Mouse (Mus musculus) midbrain, embryonic 13.5 days (tissue): ENCODE results near the gene Tnfrsf23. TPM values are rescaled to one million over a fixed set of nuclear protein-coding genes. Genes with fewer than 3 reads are reported as not detected.
A peak's percentile ranks its signal among the peaks of the same experiment; 100 is the strongest.
"Not testable (repeated sequence)": the region's sequence is repeated elsewhere in the genome, so short reads cannot be mapped to it uniquely, and the experiment has no call there.

ENCODE experiments used
- ATAC-seq: fragments of 200-750 bp; cut with Nextera tagmentation; 2 replicates; pipeline ENCODE4 v1.8.0; 2017; ENCODE audit warnings: mild to moderate bottlenecking, moderate TSS enrichment, moderate library complexity
- H3K27ac ChIP-seq: fragments of 300-500 bp; sonication (generic); 2 replicates; pipeline ENCODE4 v1.5.1; 2015; ENCODE audit warnings: inconsistent platforms, mild to moderate bottlenecking, moderate library complexity
- H3K27me3 ChIP-seq: fragments of 300-500 bp; sonication (generic); 2 replicates; pipeline ENCODE4 v1.6.1; 2015; ENCODE audit warnings: mild to moderate bottlenecking, inconsistent platforms
- H3K36me3 ChIP-seq: fragments of 300-500 bp; sonication (generic); 2 replicates; pipeline ENCODE4 v1.6.1; 2015; ENCODE audit warnings: mild to moderate bottlenecking, inconsistent platforms
- H3K4me1 ChIP-seq: fragments of 300-500 bp; sonication (generic); replicated peaks from 2 replicates; pipeline ENCODE4 v1.6.1; 2015; ENCODE audit warnings: inconsistent platforms
- H3K4me2 ChIP-seq: fragments of 300-500 bp; sonication (generic); replicated peaks from 2 replicates; pipeline ENCODE4 v1.6.1; 2015; ENCODE audit warnings: moderate library complexity, mild to moderate bottlenecking, inconsistent platforms
- H3K4me3 ChIP-seq: fragments of 300-500 bp; sonication (generic); replicated peaks from 2 replicates; pipeline ENCODE4 v1.5.1; 2015; ENCODE audit warnings: mild to moderate bottlenecking, inconsistent platforms
- H3K9ac ChIP-seq: fragments of 300-500 bp; sonication (generic); replicated peaks from 2 replicates; pipeline ENCODE4 v1.6.1; 2015; ENCODE audit warnings: mild to moderate bottlenecking, inconsistent platforms
- H3K9me3 ChIP-seq: fragments of 300-500 bp; sonication (generic); 2 replicates; pipeline ENCODE4 v1.6.1; 2016; ENCODE audit warnings: mild to moderate bottlenecking, inconsistent platforms
- WGBS: fragments of 180-500 bp; shearing (Covaris S2); methylation state at CpG from one replicate; pipeline ENCODE4 v1.1.7; 2015; 5-methylcytosine and 5-hydroxymethylcytosine counted together
- polyA plus RNA-seq: library from polyadenylated mRNA; unstranded; fragments of >200 nt; fragmentation: Nextera tagmentation; extraction: Ambion mirVana; gene quantifications from 2 replicates; pipeline ENCODE4 v1.2.1, GENCODE M21; 2015

The Tnfrsf23 gene
- polyA plus RNA-seq, 1 experiment from 2014 or later, result 0.50 TPM

DNA sequence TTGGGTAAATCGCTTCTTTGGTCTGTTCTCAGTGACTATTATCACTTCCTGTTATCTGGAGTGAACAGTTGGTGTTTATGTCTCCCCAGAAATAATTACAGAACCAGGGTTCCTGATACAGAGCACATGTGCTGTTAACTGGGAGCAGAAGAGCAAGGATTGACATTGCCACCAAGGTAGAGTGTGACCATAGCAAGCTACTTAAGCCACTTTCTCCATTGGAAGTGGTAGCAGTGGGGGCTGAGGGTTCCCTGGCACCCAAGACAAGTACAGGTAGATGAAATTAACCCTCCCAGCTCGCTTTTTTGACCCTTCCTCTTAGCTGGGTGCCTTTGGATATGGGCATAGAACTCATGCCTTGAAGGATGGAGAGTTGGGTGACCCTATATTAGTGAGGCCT lies 4.8 kb downstream of the Tnfrsf23 start:
- not testable (repeated sequence) for H3K4me1 ChIP-seq, ATAC-seq, H3K27me3 ChIP-seq, H3K9ac ChIP-seq, H3K36me3 ChIP-seq, H3K9me3 ChIP-seq, H3K4me2 ChIP-seq, H3K4me3 ChIP-seq, H3K27ac ChIP-seq
- WGBS, result 57% methylated on average over 2 of the region's 2 CpGs

DNA sequence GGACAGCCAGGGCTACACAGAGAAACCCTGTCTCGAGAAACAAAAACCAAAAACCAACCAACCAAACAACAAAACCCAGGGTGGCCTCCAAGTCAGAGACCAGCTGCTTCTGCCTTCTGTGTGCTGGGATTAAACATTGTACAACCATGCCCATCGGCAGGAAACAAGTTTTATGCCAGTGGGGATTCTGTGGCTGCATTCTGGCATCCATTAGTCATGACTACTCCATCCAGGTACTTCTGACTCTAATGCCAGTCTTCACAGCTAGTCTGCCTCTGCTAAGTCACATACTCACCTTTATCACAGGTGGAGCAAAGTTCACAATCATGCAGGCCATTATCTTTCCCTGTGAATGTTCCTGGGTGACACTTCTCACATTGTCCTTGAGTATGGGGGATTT lies 6.0 kb downstream of the Tnfrsf23 start:
- WGBS, result 83% methylated on average over 2 of the region's 2 CpGs
- not testable (repeated sequence) for H3K9me3 ChIP-seq, H3K4me3 ChIP-seq, H3K9ac ChIP-seq, H3K27ac ChIP-seq, ATAC-seq, H3K36me3 ChIP-seq, H3K4me2 ChIP-seq, H3K4me1 ChIP-seq, H3K27me3 ChIP-seq

DNA sequence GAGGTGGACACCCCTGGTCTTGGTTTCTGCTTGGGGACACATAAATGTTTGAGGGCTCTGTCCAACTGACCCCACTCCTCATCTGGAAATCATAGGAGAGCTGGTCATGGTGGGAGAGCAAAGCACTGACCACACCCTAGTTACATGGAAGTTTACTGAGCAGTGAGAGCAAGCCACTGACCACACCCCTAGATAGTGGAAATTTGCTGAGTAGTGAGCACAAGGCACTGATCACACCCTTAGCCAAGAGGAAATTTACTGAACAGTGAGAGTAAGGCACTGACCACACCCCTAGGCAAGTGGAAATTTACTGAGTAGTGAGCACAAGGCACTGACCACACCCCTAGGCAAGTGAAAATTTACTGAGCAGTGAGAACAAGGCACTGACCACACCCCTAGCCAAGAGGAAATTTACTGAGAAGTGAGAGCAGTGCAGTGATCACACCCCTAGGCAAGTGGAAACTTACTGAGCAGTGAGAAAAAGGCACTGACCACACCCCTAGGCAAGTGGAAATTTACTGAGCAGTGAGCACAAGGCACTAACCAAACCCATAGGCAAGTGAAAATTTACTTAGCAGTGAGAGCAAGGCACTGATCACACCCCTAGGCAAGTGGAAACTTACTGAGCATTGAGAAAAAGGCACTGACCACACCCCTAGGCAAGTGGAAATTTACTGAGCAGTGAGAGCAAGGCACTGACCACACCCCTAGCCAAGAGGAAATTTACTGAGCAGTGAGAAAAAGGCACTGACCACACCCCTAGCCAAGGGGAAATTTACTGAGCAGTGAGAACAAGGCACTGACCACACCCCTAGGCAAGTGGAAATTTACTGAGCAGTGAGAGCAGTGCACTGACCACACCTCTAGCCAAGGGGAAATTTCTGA lies 19.0 kb downstream of the Tnfrsf23 start:
- no peak overlapping the region for H3K4me2 ChIP-seq
- H3K27ac ChIP-seq, result no peak overlapping the region
- no peak overlapping the region for H3K4me3 ChIP-seq
- H3K9ac ChIP-seq, result no peak overlapping the region
- H3K36me3 ChIP-seq, result no peaks in the 10 kb centered on the region
- H3K4me1 ChIP-seq, result no peaks in the 10 kb centered on the region
- no peaks in the 10 kb centered on the region for H3K9me3 ChIP-seq
- no peaks in the 10 kb centered on the region for H3K27me3 ChIP-seq
- ATAC-seq, result no peak

DNA sequence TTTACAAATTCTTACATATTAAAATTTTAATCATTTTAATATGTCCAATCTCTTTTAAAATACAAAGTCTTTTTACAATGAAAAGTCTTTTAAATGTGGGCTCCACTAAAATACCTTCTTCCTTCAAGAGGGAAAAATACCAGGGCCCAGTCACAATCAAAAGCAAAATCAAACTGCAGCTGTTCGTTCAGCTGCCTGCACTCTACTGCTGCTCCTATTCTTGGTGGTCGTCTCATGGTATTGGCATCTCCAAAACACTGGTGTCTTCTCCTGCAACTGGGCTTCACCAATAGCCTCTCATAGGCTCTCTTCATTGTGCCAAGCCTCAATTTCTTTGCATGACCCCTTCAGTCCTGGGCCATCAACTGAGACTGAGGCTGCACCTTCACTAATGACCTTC lies 22.2 kb downstream of the Tnfrsf23 start:
- no peaks in the 10 kb centered on the region for H3K9me3 ChIP-seq
- H3K27ac ChIP-seq, result no peak overlapping the region
- no peaks in the 10 kb centered on the region for H3K4me1 ChIP-seq
- H3K9ac ChIP-seq, result no peak overlapping the region
- H3K36me3 ChIP-seq, result no peaks in the 10 kb centered on the region
- no peak overlapping the region for H3K4me3 ChIP-seq
- 80% methylated on average over 2 of the region's 2 CpGs for WGBS
- no peak overlapping the region for H3K4me2 ChIP-seq
- no peak for ATAC-seq
- no peaks in the 10 kb centered on the region for H3K27me3 ChIP-seq

DNA sequence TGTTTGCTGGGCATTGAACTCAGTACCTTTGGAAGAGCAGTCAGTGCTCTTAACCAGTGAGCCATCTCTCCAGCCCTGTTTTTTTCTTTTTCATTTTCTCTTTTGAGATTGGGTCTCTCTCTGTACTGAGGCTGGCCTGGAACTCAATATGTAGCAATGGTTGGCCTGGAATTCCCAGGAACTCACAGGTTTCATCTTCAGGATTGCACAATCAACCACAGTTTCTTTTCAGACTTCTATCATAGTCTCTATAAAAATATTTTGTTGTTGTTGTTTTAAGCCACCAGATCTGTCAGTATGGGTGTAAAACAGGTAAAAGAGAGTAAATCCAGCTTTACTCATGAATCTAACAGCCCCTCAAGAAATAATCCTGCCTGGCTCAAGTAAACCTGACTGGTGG lies 24.9 kb downstream of the Tnfrsf23 start:
- Histone ChIP-seq H3K9me3 (no peaks in the 10 kb centered on the region), H3K9ac (no peak overlapping the region), H3K4me1 (no peaks in the 10 kb centered on the region), H3K27me3 (no peaks in the 10 kb centered on the region), H3K36me3 (no peaks in the 10 kb centered on the region), H3K4me3 (no peak overlapping the region), H3K27ac (no peak overlapping the region), H3K4me2 (no peak overlapping the region)
- no peak for ATAC-seq

DNA sequence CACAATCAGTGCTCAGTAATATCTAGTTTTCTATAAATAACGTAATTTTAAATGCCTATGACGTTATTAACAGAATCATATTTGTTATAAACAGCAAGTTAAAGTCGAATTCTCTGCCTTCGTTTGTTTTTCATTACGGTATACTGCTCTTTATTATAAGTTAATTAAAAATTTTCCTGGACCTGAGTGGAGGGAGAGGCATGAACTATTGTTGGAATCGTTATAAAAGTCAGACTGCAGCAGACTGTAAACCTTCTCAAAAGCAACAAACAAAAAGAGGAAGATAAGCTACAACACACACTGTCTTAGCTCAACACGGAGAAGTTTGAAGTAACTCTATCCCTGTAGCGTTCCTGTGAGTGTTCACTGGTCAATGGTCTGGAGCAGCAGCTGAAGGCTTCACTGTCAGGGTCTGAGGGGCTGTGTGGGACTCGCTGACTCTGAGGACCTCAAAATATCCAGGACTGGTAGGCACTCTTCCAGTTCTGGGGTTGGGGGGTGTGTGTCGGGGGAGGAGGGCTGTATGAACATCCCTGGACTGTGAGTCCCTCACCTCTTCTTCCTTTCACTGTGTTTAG lies 35.8 kb downstream of the Tnfrsf23 start:
- 53% methylated on average over 10 of the region's 10 CpGs for WGBS
- not testable (repeated sequence) for H3K4me1 ChIP-seq, H3K27ac ChIP-seq, H3K9ac ChIP-seq, H3K27me3 ChIP-seq, H3K9me3 ChIP-seq, H3K36me3 ChIP-seq
- Histone ChIP-seq H3K4me2 (peak overlapping the region; percentile 73), H3K4me3 (peak overlapping the region; percentile 70; the same call in 1 of the 2 replicates)
- ATAC-seq, result peak; percentile 46; the same call in 1 of the 2 replicates

DNA sequence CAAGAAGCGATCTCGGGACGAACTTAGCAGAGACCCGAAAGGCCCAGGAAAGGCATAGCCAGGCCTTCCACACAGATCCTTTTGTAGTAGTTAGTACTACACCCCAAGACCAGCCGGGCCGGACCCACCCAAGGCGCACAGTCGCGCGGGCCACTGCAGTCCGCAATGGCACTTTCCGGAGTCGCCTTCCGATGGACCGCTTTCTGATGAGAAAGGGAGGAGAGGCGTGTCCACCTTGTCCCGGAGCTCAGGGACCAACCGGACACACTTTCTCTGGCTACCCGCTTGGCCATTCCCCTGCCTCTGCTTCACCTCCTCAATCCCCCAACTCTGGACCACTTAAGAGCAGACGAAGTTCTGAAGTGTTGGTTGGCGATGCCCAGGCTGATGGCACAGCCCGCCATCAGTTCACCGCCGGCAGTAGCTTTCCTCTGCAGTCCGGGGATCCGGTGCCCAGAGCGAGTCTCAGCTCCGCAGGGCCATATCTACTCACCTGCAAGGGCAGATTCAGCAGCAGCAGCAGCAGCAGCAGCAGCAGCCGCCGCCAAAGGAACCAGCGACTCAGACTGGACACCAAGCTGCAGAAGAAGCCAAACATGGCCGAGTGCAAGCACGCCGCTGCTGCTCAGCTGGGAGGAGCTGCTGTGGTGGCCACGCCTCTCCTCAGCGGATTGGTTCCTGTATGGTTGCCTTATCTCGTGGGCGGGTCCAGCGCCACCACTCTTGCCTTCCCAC lies 36.5 kb downstream of the Tnfrsf23 start, which contains the start of gene Tnfrsf22:
Gene Tnfrsf22 (minus strand): TSS at position 628 of the 735 bp plus-strand sequence.
- no peak within 1 kb of the TSS for H3K27ac ChIP-seq

DNA sequence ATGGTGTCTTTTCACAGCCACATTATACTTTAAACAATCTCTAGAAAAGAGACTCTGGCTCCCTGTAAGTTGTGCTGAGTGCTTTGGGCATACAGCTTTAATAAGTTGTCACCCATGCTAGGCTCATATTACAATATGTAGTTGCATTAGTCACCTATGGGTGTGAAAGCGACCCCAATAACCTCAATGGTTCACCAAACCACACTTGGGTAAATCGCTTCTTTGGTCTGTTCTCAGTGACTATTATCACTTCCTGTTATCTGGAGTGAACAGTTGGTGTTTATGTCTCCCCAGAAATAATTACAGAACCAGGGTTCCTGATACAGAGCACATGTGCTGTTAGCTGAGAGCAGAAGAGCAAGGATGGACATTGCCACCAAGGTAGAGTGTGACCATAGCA lies 41.7 kb downstream of the Tnfrsf23 start:
- not testable (repeated sequence) for H3K27ac ChIP-seq, H3K4me3 ChIP-seq, H3K9me3 ChIP-seq, H3K4me1 ChIP-seq, H3K9ac ChIP-seq, H3K27me3 ChIP-seq, H3K36me3 ChIP-seq, ATAC-seq, H3K4me2 ChIP-seq
- WGBS, result 94% methylated on average over 2 of the region's 2 CpGs

More for the DNA sequence above, 36.5 kb downstream of the Tnfrsf23 start, which contains the start of gene Tnfrsf22:
- WGBS, result 3% methylated on average over 39 of the region's 39 CpGs
- peak within 1 kb of the TSS; percentile 73 for H3K4me2 ChIP-seq
- H3K36me3 ChIP-seq, result no peaks in the 10 kb centered on the region
- no peaks in the 10 kb centered on the region for H3K27me3 ChIP-seq
- ATAC-seq, result peak; percentile 99
- H3K9ac ChIP-seq, result peak within 1 kb of the TSS; percentile 72
- 0 out of 2 replicates have a peak, but pooled peaks cover 2% of the 10 kb centered on the region for H3K9me3 ChIP-seq
- peak within 1 kb of the TSS; percentile 70 for H3K4me3 ChIP-seq
- no peaks in the 10 kb centered on the region for H3K4me1 ChIP-seq

DNA sequence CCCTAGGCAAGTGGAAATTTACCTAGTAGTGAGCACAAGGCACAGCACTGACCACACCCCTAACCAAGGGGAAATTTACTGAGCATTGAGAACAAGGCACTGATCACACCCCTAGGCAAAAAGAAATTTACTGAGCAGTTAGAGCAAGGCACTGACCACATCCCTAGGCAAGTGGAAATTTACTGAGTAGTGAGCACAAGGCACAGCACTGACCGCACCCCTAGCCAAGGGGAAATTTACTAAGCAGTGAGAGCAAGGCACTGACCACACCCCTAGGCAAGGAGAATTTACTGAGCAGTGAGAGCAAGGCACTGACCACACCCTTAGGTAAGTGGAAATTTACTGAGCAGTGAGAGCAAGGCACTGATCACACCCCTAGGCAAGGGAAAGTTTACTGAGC lies 49.0 kb downstream of the Tnfrsf23 start:
- WGBS, result 93% methylated on average over 1 of the region's 1 CpGs
- Histone ChIP-seq H3K27me3 (no peaks in the 10 kb centered on the region), H3K4me3 (no peak overlapping the region), H3K9ac (no peak overlapping the region), H3K27ac (no peak overlapping the region), H3K36me3 (no peaks in the 10 kb centered on the region), H3K4me2 (no peak overlapping the region), H3K9me3 (no peaks in the 10 kb centered on the region), H3K4me1 (no peaks in the 10 kb centered on the region)
- ATAC-seq, result no peak

DNA sequence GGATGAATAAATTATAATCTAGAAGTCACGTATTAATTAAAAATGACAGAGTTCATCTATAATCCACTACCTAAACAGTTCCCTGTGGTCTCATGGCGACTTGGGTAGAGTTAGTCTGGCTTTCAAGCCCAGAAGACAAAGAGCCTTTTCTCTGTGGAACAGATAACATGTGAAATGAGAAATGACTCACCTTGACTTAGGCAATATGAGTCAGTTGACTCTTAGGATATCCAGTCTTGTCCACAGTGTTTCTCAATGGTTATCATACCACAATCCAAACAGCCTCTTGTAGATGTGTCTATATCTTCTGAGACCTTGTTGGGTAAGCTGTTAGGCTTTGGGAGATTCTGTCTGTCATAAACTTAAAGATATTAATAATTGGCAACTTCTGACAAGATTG lies 54.2 kb downstream of the Tnfrsf23 start:
- H3K4me2 ChIP-seq, result no peak overlapping the region
- H3K4me1 ChIP-seq, result no peaks in the 10 kb centered on the region
- no peaks in the 10 kb centered on the region for H3K9me3 ChIP-seq
- H3K36me3 ChIP-seq, result no peaks in the 10 kb centered on the region
- H3K27ac ChIP-seq, result no peak overlapping the region
- 74% methylated on average over 2 of the region's 2 CpGs for WGBS
- H3K27me3 ChIP-seq, result no peaks in the 10 kb centered on the region
- no peak overlapping the region for H3K9ac ChIP-seq
- no peak for ATAC-seq
- H3K4me3 ChIP-seq, result no peak overlapping the region

DNA sequence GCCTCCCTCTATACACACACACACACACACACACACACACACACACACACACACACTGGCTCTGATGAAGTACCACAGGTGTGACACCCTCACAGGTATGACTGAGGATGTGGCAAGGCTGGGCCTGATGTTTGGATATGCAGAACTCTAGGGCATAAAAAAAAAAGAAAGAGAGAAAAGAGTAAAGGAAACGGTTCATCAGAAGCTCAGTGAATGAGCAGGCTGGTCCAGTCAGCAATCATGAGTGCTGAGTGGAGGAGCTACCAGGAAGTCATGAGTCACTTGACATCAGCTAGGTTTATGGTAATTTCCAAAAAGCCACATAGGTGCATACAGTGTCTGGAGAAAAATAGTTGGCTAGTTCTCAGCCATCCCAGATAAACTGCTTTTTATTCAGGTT lies 56.2 kb downstream of the Tnfrsf23 start:
- WGBS, result 44% methylated on average over 1 of the region's 1 CpGs
- Histone ChIP-seq H3K4me2 (no peak overlapping the region), H3K4me1 (no peaks in the 10 kb centered on the region), H3K36me3 (no peaks in the 10 kb centered on the region), H3K9ac (no peak overlapping the region), H3K27me3 (no peaks in the 10 kb centered on the region), H3K4me3 (no peak overlapping the region), H3K9me3 (no peaks in the 10 kb centered on the region), H3K27ac (no peak overlapping the region)
- ATAC-seq, result no peak

DNA sequence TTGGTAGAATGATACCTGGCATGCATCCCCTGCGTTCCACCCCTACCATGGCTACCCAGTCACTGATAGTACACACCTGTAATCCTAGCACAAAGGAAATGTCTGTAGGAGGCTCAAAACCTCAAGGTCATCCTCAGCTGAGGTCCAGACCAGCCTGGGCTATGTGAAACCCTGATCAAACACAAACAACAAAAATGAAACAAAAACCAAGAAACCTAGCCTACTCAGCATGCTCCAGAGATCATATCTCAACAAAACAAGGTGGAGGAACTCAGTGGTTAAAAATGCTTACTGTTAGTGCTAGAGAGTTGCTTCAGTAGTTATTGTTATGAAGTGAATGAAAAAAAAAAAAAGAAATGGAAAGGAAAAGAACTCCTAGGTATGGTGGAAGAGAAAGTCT lies 57.1 kb downstream of the Tnfrsf23 start, which contains the start of gene Tnfrsf26:
Gene Tnfrsf26 (minus strand): TSS at position 183 of the 400 bp plus-strand sequence.
- H3K9ac ChIP-seq, result no peak within 1 kb of the TSS
- WGBS, result 94% methylated on average over 1 of the region's 1 CpGs
- no peak for ATAC-seq
- no peak within 1 kb of the TSS for H3K27ac ChIP-seq
- H3K4me2 ChIP-seq, result no peak within 1 kb of the TSS
- H3K4me3 ChIP-seq, result no peak within 1 kb of the TSS
- H3K4me1 ChIP-seq, result no peaks in the 10 kb centered on the region
- no peaks in the 10 kb centered on the region for H3K27me3 ChIP-seq
- H3K36me3 ChIP-seq, result no peaks in the 10 kb centered on the region
- no peaks in the 10 kb centered on the region for H3K9me3 ChIP-seq
